Mouse (Mus musculus) left cerebral cortex, adult 18-20 months (tissue): ENCODE results near the gene Arap1. TPM values are rescaled to one million over a fixed set of nuclear protein-coding genes. Genes with fewer than 3 reads are reported as not detected.

Experiments
- DNase-seq, 2 experiments: peaks; one replicate each; pipeline ENCODE4 v3.0.0; 2021 to 2022; ENCODE audit warnings: low spot score in 2 of 2, mixed read lengths in 1 of 2
- total RNA-seq, 2 experiments: library from RNA; stranded (reverse); gene quantifications; 2 replicates each; pipeline ENCODE4 v1.2.3; 2021

Gene Arap1
- total RNA-seq, 2 experiments from 2014 or later, result 15.6 to 24.1 TPM

- DNase-seq, result peak; percentile 63 to 65
Measured at GRCm38 (mm10) chr7:101427736-101428135, 79.9 kb downstream of the Arap1 start.

- DNase-seq, result no peak
Measured at GRCm38 (mm10) chr7:101435038-101435437, 87.2 kb downstream of the Arap1 start.

- no peak for DNase-seq
Measured at GRCm38 (mm10) chr7:101437876-101438275, 90.0 kb downstream of the Arap1 start.

- no peak for DNase-seq
Measured at GRCm38 (mm10) chr7:101443093-101443492, 95.2 kb downstream of the Arap1 start.

GRCm38 (mm10) chr7:101444211-101444610, 96.3 kb downstream of the Arap1 start:
- no peak for DNase-seq

- no peak for DNase-seq
Measured at GRCm38 (mm10) chr7:101449855-101450254, 102.0 kb downstream of the Arap1 start.

GRCm38 (mm10) chr7:101450422-101451401, 102.8 kb downstream of the Arap1 start:
- DNase-seq, result peak; percentile 88 to 97

- no peak for DNase-seq
Measured at GRCm38 (mm10) chr7:101452669-101453068, 104.8 kb downstream of the Arap1 start.

- DNase-seq, result no peak
Measured at GRCm38 (mm10) chr7:101453296-101453695, 105.4 kb downstream of the Arap1 start.

- no peak for DNase-seq
Measured at GRCm38 (mm10) chr7:101453725-101454124, 105.9 kb downstream of the Arap1 start.

GRCm38 (mm10) chr7:101454479-101454878, 106.6 kb downstream of the Arap1 start:
- no peak for DNase-seq

GRCm38 (mm10) chr7:101455141-101455540, 107.3 kb downstream of the Arap1 start:
- no peak for DNase-seq

- no peak for DNase-seq
Measured at GRCm38 (mm10) chr7:101456318-101456717, 108.5 kb downstream of the Arap1 start.

- DNase-seq, result no peak
Measured at GRCm38 (mm10) chr7:101456789-101457188, 108.9 kb downstream of the Arap1 start.

GRCm38 (mm10) chr7:101457283-101457682, 109.4 kb downstream of the Arap1 start:
- peak; percentile 71 to 77 for DNase-seq

GRCm38 (mm10) chr7:101457801-101458200, 109.9 kb downstream of the Arap1 start:
- no peak for DNase-seq

- DNase-seq, result no peak
Measured at GRCm38 (mm10) chr7:101458278-101458781, 110.5 kb downstream of the Arap1 start.

GRCm38 (mm10) chr7:101459305-101459813, 111.5 kb downstream of the Arap1 start:
- DNase-seq, result no peak

GRCm38 (mm10) chr7:101459923-101460607, 112.2 kb downstream of the Arap1 start:
- no peak for DNase-seq

- no peak for DNase-seq
Measured at GRCm38 (mm10) chr7:101460608-101460957, 112.7 kb downstream of the Arap1 start.

GRCm38 (mm10) chr7:101461571-101461970, 113.7 kb downstream of the Arap1 start:
- no peak for DNase-seq
